Mouse (Mus musculus) midbrain, embryonic 11.5 days (tissue): ENCODE results near the gene Letm1. TPM values are rescaled to one million over a fixed set of nuclear protein-coding genes. Genes with fewer than 3 reads are reported as not detected.
A peak's percentile ranks its signal among the peaks of the same experiment; 100 is the strongest.

ENCODE experiments used
- ATAC-seq: fragments of 200-750 bp; cut with Nextera tagmentation; 2 replicates; pipeline ENCODE4 v1.8.0; 2017; ENCODE audit warnings: moderate TSS enrichment, moderate library complexity; ENCODE audit not compliant: low FRiP score
- DNase-seq: peaks from one replicate; pipeline ENCODE4 v3.0.0; 2015; ENCODE audit warnings: low spot score; ENCODE audit errors: missing footprints
- H3K27ac ChIP-seq: fragments of 300-500 bp; sonication (generic); 2 replicates; pipeline ENCODE4 v1.5.1; 2014; ENCODE audit warnings: low read depth, low read length
- H3K27me3 ChIP-seq: fragments of 300-500 bp; sonication (generic); 2 replicates; pipeline ENCODE4 v1.6.1; 2014; ENCODE audit warnings: mild to moderate bottlenecking, low read length, moderate library complexity, mixed read lengths; ENCODE audit not compliant: control insufficient read depth, insufficient read depth
- H3K36me3 ChIP-seq: fragments of 300-500 bp; sonication (generic); 2 replicates; pipeline ENCODE4 v1.6.1; 2014; ENCODE audit warnings: mild to moderate bottlenecking, low read length, moderate library complexity, mixed read lengths; ENCODE audit not compliant: control insufficient read depth, insufficient read depth
- H3K4me1 ChIP-seq: fragments of 300-500 bp; sonication (generic); 2 replicates; pipeline ENCODE4 v1.6.1; 2014; ENCODE audit warnings: low read length; ENCODE audit not compliant: control insufficient read depth, insufficient read depth
- H3K4me2 ChIP-seq: fragments of 300-500 bp; sonication (generic); 2 replicates; pipeline ENCODE4 v1.6.1; 2014; ENCODE audit warnings: mild to moderate bottlenecking, moderate library complexity
- H3K4me3 ChIP-seq: fragments of 300-500 bp; sonication (generic); 2 replicates; pipeline ENCODE4 v1.5.1; 2014; ENCODE audit warnings: low read depth, low read length
- H3K9ac ChIP-seq: fragments of 300-500 bp; sonication (generic); 2 replicates; pipeline ENCODE4 v1.6.1; 2014; ENCODE audit warnings: low read length
- H3K9me3 ChIP-seq: fragments of 300-500 bp; sonication (generic); 2 replicates; pipeline ENCODE4 v1.6.1; 2016; ENCODE audit warnings: low read length; ENCODE audit not compliant: control insufficient read depth
- WGBS: fragments of 180-500 bp; shearing (Covaris S2); extraction: QIAGEN DNeasy Blood & Tissue Kit; methylation state at CpG from one replicate; pipeline ENCODE4 v1.1.7; 2014; 5-methylcytosine and 5-hydroxymethylcytosine counted together
- polyA plus RNA-seq: library from polyadenylated mRNA; unstranded; fragments of >200 nt; fragmentation: Nextera tagmentation; extraction: Ambion mirVana; gene quantifications from 2 replicates; pipeline ENCODE4 v1.2.1, GENCODE M21; 2014

The Letm1 gene
- polyA plus RNA-seq, 1 experiment from 2014 or later = 49.3 TPM

DNA sequence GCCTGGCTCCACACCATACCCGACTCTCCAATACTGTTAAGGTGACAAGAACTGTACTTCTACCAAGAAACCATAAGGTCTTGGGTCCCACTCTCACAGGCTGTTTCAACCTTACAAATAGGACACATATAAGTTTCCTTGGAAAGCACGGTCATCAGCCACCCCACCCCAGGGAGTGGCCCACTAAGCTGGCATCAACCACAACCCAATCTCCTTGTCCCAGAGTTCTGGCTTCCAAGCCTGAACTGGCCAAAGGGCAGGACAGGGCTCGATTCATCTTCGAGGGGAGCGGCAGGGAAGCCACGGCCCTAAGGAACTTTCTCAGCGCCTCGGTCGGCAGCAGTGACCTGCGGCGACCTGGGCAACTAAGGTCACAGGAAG lies 663 bp downstream of the Letm1 start:
- Histone ChIP-seq H3K27ac (peak overlapping the region; percentile 80; the same call in 1 of the 2 replicates), H3K9me3 (no peaks in the 10 kb centered on the region), H3K9ac (peak overlapping the region; percentile 89), H3K4me2 (peak overlapping the region; percentile 86), H3K4me3 (peak overlapping the region; percentile 89), H3K36me3 (peaks cover 2% of the 10 kb centered on the region; the same call in 1 of the 2 replicates), H3K27me3 (no peaks in the 10 kb centered on the region), H3K4me1 (peaks cover 11% of the 10 kb centered on the region)
- no peak for DNase-seq
- 4% methylated on average over 11 of the region's 11 CpGs for WGBS
- ATAC-seq = peak; percentile 3; the same call in 1 of the 2 replicates

GRCm38 (mm10) chr5:33777195-33777594 lies 5.4 kb downstream of the Letm1 start:
- no peak for DNase-seq
- no peak overlapping the region for H3K4me3 ChIP-seq
- H3K4me2 ChIP-seq = no peak overlapping the region
- H3K27me3 ChIP-seq = no peaks in the 10 kb centered on the region
- H3K36me3 ChIP-seq = peaks cover 2% of the 10 kb centered on the region; the same call in 1 of the 2 replicates
- H3K27ac ChIP-seq = no peak overlapping the region
- no peak for ATAC-seq
- H3K9ac ChIP-seq = no peak overlapping the region
- H3K4me1 ChIP-seq = peaks cover 9% of the 10 kb centered on the region
- no peaks in the 10 kb centered on the region for H3K9me3 ChIP-seq

- Histone ChIP-seq H3K36me3 (peaks cover 16% of the 10 kb centered on the region), H3K27ac (no peak overlapping the region), H3K4me3 (no peak overlapping the region), H3K9ac (no peak overlapping the region), H3K4me1 (no peaks in the 10 kb centered on the region), H3K4me2 (no peak overlapping the region), H3K27me3 (no peaks in the 10 kb centered on the region), H3K9me3 (no peaks in the 10 kb centered on the region)
- 94% methylated on average over 8 of the region's 8 CpGs for WGBS
- ATAC-seq = no peak
- no peak for DNase-seq
Measured at GRCm38 (mm10) chr5:33743481-33743880, 39.1 kb downstream of the Letm1 start.

DNA sequence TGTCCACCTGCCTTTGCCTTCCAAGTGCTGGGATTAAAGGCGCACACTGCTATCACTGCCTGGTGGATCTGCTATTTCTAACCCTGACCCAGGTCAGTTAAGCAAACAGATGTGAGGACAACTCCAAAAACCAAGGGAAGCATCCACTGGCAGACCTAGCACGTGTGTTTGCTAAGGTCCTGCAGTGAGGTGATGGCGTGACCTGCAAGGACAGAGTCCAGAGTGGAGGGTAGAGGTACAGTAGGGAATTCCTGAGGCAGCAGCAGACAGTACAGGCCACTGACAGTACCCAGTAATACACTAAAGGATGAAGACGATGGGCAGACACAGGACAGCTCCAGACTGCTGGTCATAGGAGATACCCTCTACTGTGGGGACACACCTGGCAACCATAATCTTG lies 42.1 kb downstream of the Letm1 start:
- Histone ChIP-seq H3K36me3 (peaks cover 11% of the 10 kb centered on the region), H3K9ac (no peak overlapping the region), H3K27ac (no peak overlapping the region), H3K27me3 (no peaks in the 10 kb centered on the region), H3K4me3 (no peak overlapping the region), H3K4me1 (no peaks in the 10 kb centered on the region), H3K9me3 (no peaks in the 10 kb centered on the region), H3K4me2 (no peak overlapping the region)
- ATAC-seq = no peak
- DNase-seq = no peak
- WGBS = 93% methylated on average over 4 of the region's 4 CpGs

DNA sequence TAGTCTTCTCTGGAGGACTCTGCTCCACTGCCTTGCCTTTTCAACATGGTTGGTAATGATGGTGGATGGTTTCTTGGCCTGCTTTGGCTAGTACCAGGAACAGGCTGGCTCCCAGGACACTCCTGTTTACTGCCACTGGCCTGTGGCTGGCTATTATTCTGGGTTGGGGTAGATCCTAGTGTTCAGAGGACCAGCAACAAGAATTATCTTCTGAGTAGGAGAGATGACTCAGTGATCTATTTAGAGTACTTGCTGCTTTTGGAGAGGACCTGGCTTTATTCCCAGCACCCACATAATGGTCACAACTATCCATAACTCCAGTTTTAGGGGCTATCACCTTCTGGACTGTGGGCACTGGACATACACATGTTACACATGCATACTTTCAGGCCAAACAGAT lies 44.3 kb downstream of the Letm1 start:
- peak; percentile 82 for DNase-seq
- H3K4me1 ChIP-seq = no peaks in the 10 kb centered on the region
- H3K27me3 ChIP-seq = no peaks in the 10 kb centered on the region
- H3K4me3 ChIP-seq = no peak overlapping the region
- no peak overlapping the region for H3K27ac ChIP-seq
- no peak for ATAC-seq
- H3K9me3 ChIP-seq = no peaks in the 10 kb centered on the region
- peaks cover 11% of the 10 kb centered on the region for H3K36me3 ChIP-seq
- no peak overlapping the region for H3K9ac ChIP-seq
- no peak overlapping the region for H3K4me2 ChIP-seq

DNA sequence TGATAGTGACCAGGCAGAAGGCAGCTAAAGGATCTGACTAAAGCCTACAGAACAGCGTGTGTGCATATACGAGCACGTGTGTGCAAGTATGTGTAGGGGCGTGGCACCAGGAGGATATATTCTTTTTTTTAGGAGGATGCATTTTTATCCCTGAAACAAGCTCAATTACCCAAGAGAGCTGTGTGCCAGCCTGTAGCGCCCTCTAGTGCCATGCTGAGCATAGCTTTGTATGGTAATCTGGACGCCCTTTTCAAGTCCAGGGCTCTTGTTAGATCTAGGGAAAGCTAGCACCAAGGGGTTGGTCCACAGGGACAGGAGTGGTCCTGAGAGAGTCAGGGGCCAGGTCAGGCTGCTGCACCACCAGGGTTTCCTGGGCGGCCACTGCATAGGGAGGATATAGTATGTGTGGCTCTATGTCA lies 44.7 kb downstream of the Letm1 start:
- no peaks in the 10 kb centered on the region for H3K4me1 ChIP-seq
- no peak overlapping the region for H3K9ac ChIP-seq
- H3K9me3 ChIP-seq = no peaks in the 10 kb centered on the region
- DNase-seq (peak; percentile 97), ATAC-seq (peak; percentile 57)
- H3K27ac ChIP-seq = no peak overlapping the region
- H3K36me3 ChIP-seq = peaks cover 12% of the 10 kb centered on the region
- WGBS = 18% methylated on average over 7 of the region's 7 CpGs
- H3K4me2 ChIP-seq = no peak overlapping the region
- H3K27me3 ChIP-seq = no peaks in the 10 kb centered on the region
- no peak overlapping the region for H3K4me3 ChIP-seq

DNA sequence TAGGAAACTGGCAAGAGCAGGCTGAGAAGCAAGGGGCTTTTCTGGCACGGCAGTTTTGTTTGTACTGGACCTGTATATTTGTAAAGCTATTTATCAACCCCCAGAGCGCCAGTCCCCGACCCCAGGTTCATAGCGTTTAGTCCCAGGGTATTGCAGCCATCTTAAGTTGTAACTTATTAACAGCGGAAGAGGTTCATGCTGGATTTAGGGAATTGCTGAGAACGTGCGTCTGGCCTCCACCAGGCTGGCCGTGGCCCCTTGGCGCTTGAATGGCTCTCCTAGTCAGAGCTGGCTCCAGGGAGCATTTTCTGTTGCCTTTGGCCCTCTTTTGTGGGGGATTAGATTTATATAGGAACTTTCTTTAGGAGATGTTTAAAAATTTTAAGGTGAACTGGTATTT lies 46.4 kb downstream of the Letm1 start:
- H3K4me3 ChIP-seq = no peak overlapping the region
- no peak for ATAC-seq
- no peaks in the 10 kb centered on the region for H3K27me3 ChIP-seq
- peaks cover 13% of the 10 kb centered on the region for H3K36me3 ChIP-seq
- 85% methylated on average over 9 of the region's 9 CpGs for WGBS
- no peak overlapping the region for H3K9ac ChIP-seq
- H3K4me2 ChIP-seq = no peak overlapping the region
- no peaks in the 10 kb centered on the region for H3K4me1 ChIP-seq
- H3K9me3 ChIP-seq = no peaks in the 10 kb centered on the region
- DNase-seq = peak; percentile 83
- no peak overlapping the region for H3K27ac ChIP-seq

DNA sequence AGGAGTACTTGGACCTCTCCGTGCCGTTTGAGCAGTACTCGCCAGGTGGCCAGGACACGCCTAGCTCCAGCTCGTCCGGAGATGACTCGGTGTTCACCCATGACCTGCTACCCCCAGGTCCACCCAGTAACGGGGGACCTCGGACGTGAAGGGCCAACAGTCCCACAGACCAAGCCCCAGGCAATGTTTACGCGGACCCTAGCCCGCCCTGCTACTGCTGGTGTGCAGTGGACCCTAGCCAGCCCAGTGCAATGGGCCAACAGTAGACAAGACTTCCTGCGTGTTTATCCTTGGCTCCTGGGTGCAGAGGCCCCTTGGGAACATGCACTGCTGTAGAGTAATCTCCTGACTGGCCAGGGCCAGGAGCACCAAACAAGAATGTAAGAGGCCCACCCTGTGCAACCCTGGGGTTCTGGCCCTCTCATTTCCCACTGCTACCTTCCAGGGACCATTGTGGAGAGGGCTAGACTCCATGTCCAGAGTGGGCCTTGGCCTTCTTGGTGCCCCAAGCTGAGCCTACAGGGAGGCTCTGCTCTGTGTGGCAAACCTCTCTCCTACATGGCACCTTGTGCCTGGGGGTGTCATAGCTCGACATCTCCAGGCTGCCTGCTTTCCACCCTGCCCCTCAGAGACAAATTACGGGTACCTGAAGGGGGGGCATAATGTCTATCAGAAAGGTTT lies 47.1 kb downstream of the Letm1 start:
- DNase-seq (peak; percentile 57), ATAC-seq (no peak)
- Histone ChIP-seq H3K4me1 (no peaks in the 10 kb centered on the region), H3K27me3 (no peaks in the 10 kb centered on the region), H3K9ac (no peak overlapping the region), H3K36me3 (peaks cover 13% of the 10 kb centered on the region), H3K9me3 (no peaks in the 10 kb centered on the region), H3K4me2 (no peak overlapping the region), H3K27ac (no peak overlapping the region), H3K4me3 (no peak overlapping the region)
- WGBS = 90% methylated on average over 16 of the region's 16 CpGs

GRCm38 (mm10) chr5:33733837-33734236 lies 48.8 kb downstream of the Letm1 start:
- WGBS = 92% methylated on average over 12 of the region's 12 CpGs
- no peaks in the 10 kb centered on the region for H3K9me3 ChIP-seq
- H3K36me3 ChIP-seq = peaks cover 19% of the 10 kb centered on the region
- ATAC-seq (no peak), DNase-seq (peak; percentile 62)
- no peak overlapping the region for H3K4me3 ChIP-seq
- no peak overlapping the region for H3K9ac ChIP-seq
- no peak overlapping the region for H3K4me2 ChIP-seq
- no peak overlapping the region for H3K27ac ChIP-seq
- H3K27me3 ChIP-seq = no peaks in the 10 kb centered on the region
- H3K4me1 ChIP-seq = no peaks in the 10 kb centered on the region
